Mouse (Mus musculus): ENCODE measurements around the gene Tmem161a. TPM values are rescaled to one million over a fixed set of nuclear protein-coding genes. Genes with fewer than 3 reads are reported as not detected.
"Not testable (repeated sequence)": the region's sequence is repeated elsewhere in the genome, so short reads cannot be mapped to it uniquely, and the experiment has no call there.

Tmem161a gene
- polyA plus RNA-seq, 1 experiment: 22.0 TPM

DNA sequence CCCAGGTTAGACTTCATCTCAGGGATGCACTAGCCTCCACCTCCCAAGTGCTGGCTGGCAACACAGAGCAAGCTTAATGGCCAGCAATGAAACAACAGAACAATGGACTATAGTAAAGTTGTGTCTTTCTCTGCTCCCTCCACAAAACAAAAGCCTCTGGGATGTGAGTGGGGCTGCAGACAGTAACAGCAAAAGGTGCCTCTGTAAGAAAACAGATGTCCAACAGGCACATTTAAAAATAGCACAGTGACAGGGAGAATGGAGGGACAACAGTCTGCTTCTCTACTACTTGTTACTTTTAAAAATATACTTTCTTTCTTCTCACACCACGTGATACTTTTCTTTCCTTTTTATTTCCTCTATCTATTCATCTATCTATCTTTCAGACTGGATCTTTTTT, 32.6 kb downstream of the Tmem161a start:
- 51% methylated on average over 1 of the region's 1 CpGs for WGBS
- Histone ChIP-seq H3K4me3 (replicated peaks; ENCODE audit: control insufficient read depth, low read depth, low read length) (no peak overlapping the region), H3K27ac (ENCODE audit: control insufficient read depth, insufficient read depth, low read depth, low read length, poor library complexity) (no peak overlapping the region), H3K4me1 (ENCODE audit: control insufficient read depth, insufficient read depth, low read length) (peaks cover 5% of the 10 kb centered on the region; the same call in 1 of the 2 replicates)
- no peak for TF ChIP-seq CTCF (IDR thresholded peaks at IDR 0.05; ENCODE audit: control insufficient read depth, insufficient read depth, low read length)
- TF ChIP-seq POLR2A (IDR thresholded peaks at IDR 0.05; ENCODE audit: borderline replicate concordance, control insufficient read depth, low read depth, low read length): no peak

DNA sequence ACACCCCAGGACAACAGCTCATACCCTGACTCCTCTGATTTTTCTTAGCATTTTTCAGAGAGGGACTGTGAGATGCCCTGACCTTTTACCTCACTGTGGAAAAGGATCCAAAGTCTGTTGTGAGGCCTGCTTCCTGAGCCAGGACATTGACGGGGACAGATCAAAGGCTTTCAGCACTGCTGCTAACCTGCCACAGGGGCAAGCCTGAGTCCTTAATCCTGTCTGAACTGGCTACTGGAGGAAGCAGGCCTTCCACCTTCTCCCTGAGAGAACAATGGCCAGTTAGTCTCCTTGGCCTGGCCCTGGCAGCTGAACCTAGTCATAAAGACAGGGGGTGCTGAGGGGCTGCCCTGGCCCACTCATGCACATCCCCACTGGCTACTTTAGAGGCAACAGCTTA, 36.0 kb downstream of the Tmem161a start:
- Histone ChIP-seq H3K27ac (ENCODE audit: control insufficient read depth, insufficient read depth, low read depth, low read length, poor library complexity) (no peak overlapping the region), H3K4me3 (replicated peaks; ENCODE audit: control insufficient read depth, low read depth, low read length) (no peak overlapping the region), H3K4me1 (ENCODE audit: control insufficient read depth, insufficient read depth, low read length) (no peaks in the 10 kb centered on the region; the same call in 1 of the 2 replicates)
- 90% methylated on average over 1 of the region's 1 CpGs for WGBS
- TF ChIP-seq POLR2A (IDR thresholded peaks at IDR 0.05; ENCODE audit: borderline replicate concordance, control insufficient read depth, low read depth, low read length) (no peak), CTCF (IDR thresholded peaks at IDR 0.05; ENCODE audit: control insufficient read depth, insufficient read depth, low read length) (no peak)

DNA sequence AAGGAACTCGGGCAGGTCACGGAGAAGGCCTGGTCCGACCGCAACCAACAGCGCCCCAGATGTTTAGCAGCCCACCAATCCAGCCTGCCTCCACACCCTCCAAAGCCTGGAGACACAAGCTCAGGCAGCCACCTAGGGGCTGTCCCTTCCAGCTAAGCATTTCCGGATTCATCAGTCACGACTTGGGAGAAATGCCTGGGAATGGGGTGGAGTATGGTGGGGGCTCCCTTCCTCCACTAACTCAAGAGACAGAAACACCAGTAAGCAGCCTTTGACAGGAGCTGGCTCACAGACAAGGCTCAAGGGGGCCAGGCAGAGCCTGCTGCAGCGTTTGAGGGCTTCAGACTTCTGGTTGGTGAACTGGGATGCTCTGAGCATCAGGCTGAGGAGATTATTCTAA, 38.4 kb downstream of the Tmem161a start:
- no peak for TF ChIP-seq POLR2A (IDR thresholded peaks at IDR 0.05; ENCODE audit: borderline replicate concordance, control insufficient read depth, low read depth, low read length)
- TF ChIP-seq CTCF (IDR thresholded peaks at IDR 0.05; ENCODE audit: control insufficient read depth, insufficient read depth, low read length): no peak
- Histone ChIP-seq H3K4me3 (replicated peaks; ENCODE audit: control insufficient read depth, low read depth, low read length) (no peak overlapping the region), H3K4me1 (ENCODE audit: control insufficient read depth, insufficient read depth, low read length) (no peaks in the 10 kb centered on the region; the same call in 1 of the 2 replicates), H3K27ac (ENCODE audit: control insufficient read depth, insufficient read depth, low read depth, low read length, poor library complexity) (no peak overlapping the region)
- WGBS: 83% methylated on average over 8 of the region's 8 CpGs

DNA sequence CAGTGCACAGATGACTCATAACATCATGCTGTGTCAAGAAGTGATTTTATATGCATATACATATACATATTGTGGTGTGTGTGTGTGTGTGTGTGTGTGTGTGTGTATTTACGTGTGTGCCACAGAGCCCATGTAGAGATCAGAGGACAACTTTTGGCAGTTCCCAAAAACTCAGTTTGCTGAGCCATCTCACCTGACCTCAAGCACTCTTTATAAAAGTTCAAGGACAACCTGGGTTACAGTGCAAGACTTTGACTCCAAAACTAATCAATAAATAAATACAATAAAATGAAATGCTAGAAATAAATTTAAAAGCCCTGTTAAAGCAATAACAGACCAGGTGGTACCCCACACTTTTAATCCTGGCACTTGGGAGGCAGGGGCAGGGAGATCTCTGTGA, 39.1 kb downstream of the Tmem161a start:
- H3K4me3 ChIP-seq (replicated peaks; ENCODE audit: control insufficient read depth, low read depth, low read length): peak overlapping the region; percentile 90
- TF ChIP-seq CTCF (IDR thresholded peaks at IDR 0.05; ENCODE audit: control insufficient read depth, insufficient read depth, low read length) (no peak), POLR2A (IDR thresholded peaks at IDR 0.05; ENCODE audit: borderline replicate concordance, control insufficient read depth, low read depth, low read length) (no peak)
- 81% methylated on average over 1 of the region's 1 CpGs for WGBS
- no peaks in the 10 kb centered on the region; the same call in 1 of the 2 replicates for H3K4me1 ChIP-seq (ENCODE audit: control insufficient read depth, insufficient read depth, low read length)
- H3K27ac ChIP-seq (ENCODE audit: control insufficient read depth, insufficient read depth, low read depth, low read length, poor library complexity): no peak overlapping the region

DNA sequence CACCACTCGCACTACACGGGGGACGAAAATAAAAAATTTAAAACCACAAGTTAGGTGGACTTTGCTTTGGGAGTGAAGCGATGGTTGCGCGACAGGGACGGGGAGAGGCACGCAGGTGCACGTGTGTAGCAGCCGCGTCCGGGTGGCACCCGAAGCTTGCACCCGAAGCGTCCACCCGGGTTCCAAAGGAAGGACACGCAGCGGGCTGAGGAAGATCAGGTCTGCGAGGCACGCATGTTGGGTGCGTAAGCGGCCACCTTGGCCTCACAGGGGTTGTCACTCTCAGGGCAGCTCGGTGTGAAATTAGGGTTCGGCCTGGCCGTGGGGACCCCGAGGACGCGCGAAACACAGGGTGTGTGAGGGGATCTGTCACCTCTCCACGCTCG, 39.6 kb downstream of the Tmem161a start:
- Histone ChIP-seq H3K27ac (ENCODE audit: control insufficient read depth, insufficient read depth, low read depth, low read length, poor library complexity) (peak overlapping the region; percentile 72), H3K4me3 (replicated peaks; ENCODE audit: control insufficient read depth, low read depth, low read length) (peak overlapping the region; percentile 90), H3K4me1 (ENCODE audit: control insufficient read depth, insufficient read depth, low read length) (no peaks in the 10 kb centered on the region; the same call in 1 of the 2 replicates)
- TF ChIP-seq CTCF (IDR thresholded peaks at IDR 0.05; ENCODE audit: control insufficient read depth, insufficient read depth, low read length) (no peak), POLR2A (IDR thresholded peaks at IDR 0.05; ENCODE audit: borderline replicate concordance, control insufficient read depth, low read depth, low read length) (no peak)
- under 1% methylated on average over 31 of the region's 31 CpGs for WGBS

DNA sequence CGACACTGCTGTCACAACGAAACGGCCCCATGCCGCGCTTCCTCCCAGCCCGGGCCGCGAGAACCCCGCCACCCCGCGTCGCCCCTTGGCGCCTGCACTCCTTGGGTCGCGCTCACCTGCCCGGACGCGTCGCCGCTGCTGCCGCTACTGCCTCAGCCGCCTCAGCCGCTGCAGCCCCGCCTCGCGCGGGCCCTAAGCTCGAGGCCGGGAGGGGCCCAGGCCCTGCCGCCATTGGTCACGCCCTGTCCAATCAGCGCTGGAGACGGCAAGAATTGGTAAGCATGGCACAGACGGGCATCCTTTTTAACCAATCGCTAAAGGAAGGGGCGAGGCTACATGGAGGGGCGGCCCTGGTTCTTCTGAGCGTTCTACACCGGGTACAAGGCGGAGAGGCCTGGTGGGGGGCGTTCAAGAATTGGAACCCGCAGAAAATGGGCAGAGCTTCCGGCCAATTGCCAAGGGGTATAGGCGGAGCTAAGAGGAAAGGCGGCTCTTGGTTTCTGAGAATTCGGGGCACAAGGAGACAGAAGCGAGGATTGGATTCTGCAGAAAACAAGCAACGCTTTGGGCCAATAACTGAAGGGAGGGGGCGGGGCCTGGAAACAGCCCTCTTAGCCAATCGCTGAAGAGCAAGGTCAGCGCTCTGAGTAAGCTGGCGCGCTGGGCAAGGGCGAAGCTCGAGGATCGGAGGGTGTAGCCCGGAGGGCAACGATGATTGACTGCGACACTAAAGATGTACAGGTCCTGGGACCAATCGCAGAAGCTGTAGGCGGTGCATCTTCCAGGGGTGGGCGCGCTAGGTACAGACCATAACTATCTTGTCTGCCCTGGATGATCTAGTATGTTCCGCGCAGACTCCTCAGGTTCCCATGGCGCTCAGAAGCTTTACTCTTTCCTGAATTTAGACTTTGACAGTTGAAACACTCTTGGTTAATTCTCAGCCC, 40.2 kb downstream of the Tmem161a start, which contains the start of gene Slc25a42:
Gene Slc25a42 (minus strand): TSS at position 194 of the 944 bp plus-strand sequence.
- WGBS: under 1% methylated on average over 66 of the region's 66 CpGs
- TF ChIP-seq POLR2A (IDR thresholded peaks at IDR 0.05; ENCODE audit: borderline replicate concordance, control insufficient read depth, low read depth, low read length) (peak; percentile 86), CTCF (IDR thresholded peaks at IDR 0.05; ENCODE audit: control insufficient read depth, insufficient read depth, low read length) (no peak)
- H3K4me1 ChIP-seq (ENCODE audit: control insufficient read depth, insufficient read depth, low read length): no peaks in the 10 kb centered on the region; the same call in 1 of the 2 replicates

DNA sequence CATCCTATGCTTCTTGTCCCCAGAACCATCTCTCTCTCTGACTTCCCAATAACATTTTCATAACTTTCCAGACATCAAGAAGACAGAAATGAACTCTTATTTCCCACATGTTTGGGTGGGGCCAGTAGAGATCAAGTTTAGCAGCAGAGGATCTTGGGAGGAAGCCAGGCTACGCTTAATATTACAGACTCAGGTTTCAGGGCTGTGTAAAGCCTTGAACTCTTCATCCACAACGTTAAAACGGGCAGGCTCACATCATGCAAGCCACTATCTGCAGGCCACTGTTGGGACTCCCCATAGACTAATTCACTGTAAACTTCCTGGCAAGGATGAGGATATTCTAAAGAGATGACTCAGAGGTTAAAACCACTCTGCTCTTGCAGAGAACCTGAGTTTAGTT, 42.3 kb downstream of the Tmem161a start:
- Histone ChIP-seq H3K27ac (ENCODE audit: control insufficient read depth, insufficient read depth, low read depth, low read length, poor library complexity) (no peak overlapping the region), H3K4me1 (ENCODE audit: control insufficient read depth, insufficient read depth, low read length) (no peaks in the 10 kb centered on the region; the same call in 1 of the 2 replicates), H3K4me3 (replicated peaks; ENCODE audit: control insufficient read depth, low read depth, low read length) (no peak overlapping the region)
- WGBS: 66% methylated on average over 3 of the region's 3 CpGs
- no peak for TF ChIP-seq CTCF (IDR thresholded peaks at IDR 0.05; ENCODE audit: control insufficient read depth, insufficient read depth, low read length)
- TF ChIP-seq POLR2A (IDR thresholded peaks at IDR 0.05; ENCODE audit: borderline replicate concordance, control insufficient read depth, low read depth, low read length): no peak

More for the DNA sequence above, 40.2 kb downstream of the Tmem161a start, which contains the start of gene Slc25a42:
- peak within 1 kb of the TSS; percentile 90 for H3K4me3 ChIP-seq (replicated peaks; ENCODE audit: control insufficient read depth, low read depth, low read length)
- H3K27ac ChIP-seq (ENCODE audit: control insufficient read depth, insufficient read depth, low read depth, low read length, poor library complexity): peak within 1 kb of the TSS; percentile 75

DNA sequence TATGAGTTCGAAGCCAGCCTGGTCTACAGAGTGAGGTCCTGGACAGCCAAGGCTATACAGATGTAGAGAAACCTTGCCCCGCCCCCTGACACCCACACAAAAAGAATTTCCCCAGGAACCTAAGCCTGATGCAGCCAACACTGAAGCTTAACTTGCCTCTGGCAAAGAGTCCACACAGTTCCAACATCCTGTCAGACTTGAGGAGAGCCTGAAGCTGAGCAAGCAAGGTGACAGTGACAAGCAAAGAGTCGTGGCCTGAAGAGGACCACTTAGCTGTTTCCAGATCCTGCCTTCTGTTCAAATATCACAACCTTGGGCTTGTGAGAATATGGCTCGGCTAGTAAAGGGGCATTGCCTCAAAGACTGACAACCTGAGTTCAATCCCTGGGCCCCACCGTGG, 42.9 kb downstream of the Tmem161a start:
- WGBS: 81% methylated on average over 5 of the region's 5 CpGs
- Histone ChIP-seq H3K27ac (ENCODE audit: control insufficient read depth, insufficient read depth, low read depth, low read length, poor library complexity) (no peak overlapping the region), H3K4me1 (ENCODE audit: control insufficient read depth, insufficient read depth, low read length) (no peaks in the 10 kb centered on the region; the same call in 1 of the 2 replicates), H3K4me3 (replicated peaks; ENCODE audit: control insufficient read depth, low read depth, low read length) (no peak overlapping the region)
- TF ChIP-seq CTCF (IDR thresholded peaks at IDR 0.05; ENCODE audit: control insufficient read depth, insufficient read depth, low read length) (no peak), POLR2A (IDR thresholded peaks at IDR 0.05; ENCODE audit: borderline replicate concordance, control insufficient read depth, low read depth, low read length) (no peak)

DNA sequence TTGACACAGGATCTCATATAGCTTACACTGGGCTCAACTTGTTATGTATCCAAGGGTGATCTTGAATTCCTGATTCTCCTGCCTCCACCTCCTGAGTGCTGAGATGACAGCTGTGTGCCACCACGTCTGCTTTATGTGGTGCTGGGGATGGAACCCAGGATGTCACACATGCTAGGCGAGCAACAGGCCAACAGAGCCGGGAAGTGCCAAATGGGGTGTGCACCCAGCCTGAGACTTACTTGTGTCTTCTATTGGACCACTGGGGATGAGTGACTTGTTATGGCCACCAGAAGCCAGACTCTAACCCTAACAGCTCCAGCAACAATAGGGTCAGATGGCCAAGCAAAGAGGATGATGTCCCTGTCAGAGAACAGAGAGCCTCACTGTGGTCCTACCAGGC, 44.0 kb downstream of the Tmem161a start:
- H3K4me1 ChIP-seq (ENCODE audit: control insufficient read depth, insufficient read depth, low read length); H3K4me3 ChIP-seq (replicated peaks; ENCODE audit: control insufficient read depth, low read depth, low read length); H3K27ac ChIP-seq (ENCODE audit: control insufficient read depth, insufficient read depth, low read depth, low read length, poor library complexity): not testable (repeated sequence)
- 85% methylated on average over 3 of the region's 3 CpGs for WGBS

Data from bone marrow, adult 2 months (tissue).